Mouse (Mus musculus) urinary bladder, adult 18-20 months (tissue): ENCODE data around the gene Rmdn2.

Experiments used
- DNase-seq, 2 experiments: peaks; one replicate each; pipeline ENCODE4 v3.0.0; 2022; ENCODE audit warnings: low spot score in 2 of 2, mixed read lengths in 2 of 2

The Rmdn2 gene

GRCm38 (mm10) chr17:79611545-79611944 is at the start of gene Rmdn2:
TSS of gene Rmdn2 (plus strand) at chr17:79611863.
- no peak for DNase-seq

DNA sequence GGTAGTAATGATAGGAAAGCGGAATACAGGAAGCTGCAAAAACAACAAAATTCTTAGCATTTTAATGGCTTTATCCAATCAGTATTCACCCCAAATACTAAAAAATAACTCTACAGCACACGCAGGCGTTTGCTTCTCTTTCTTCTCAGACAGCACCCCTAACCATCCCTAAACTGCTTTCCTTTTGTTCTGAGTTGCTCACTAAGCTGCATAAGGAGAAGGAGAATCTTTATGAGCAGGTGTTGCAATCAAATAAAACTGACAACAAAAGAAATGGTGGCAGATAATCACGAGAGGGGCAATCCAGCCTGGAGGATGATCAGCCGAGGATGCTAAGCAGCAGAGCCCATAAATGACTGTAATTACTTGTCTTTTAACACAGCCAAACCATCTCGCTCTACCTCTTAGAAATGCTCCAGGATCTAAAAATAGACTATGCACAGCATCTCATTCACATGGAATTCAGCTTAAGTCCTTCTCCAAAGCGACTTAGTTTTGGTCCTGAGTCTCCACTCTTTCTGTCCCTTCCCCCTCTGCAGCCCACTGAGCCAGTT is 48.5 kb upstream of the Rmdn2 start:
- no peak for DNase-seq

DNA sequence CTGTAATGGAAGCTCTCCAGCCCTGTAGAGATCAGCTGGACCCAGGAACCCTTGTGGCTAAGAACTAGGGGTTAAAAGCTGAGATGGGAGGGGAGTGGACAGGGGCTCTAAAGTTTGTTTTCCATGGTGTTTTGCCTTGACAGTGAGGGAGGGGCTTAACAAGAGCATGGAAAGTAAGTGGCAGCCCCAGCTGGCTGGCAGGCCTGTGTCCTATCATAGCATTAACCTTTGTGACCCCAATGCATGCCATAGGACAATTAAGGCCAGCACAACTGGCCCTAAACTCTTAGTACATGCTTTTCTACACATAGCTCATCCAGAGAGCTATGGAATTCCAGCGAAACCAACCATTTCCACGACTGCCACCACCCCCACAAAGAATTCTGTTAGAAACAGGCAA is 47.9 kb upstream of the Rmdn2 start:
- no peak for DNase-seq

DNA sequence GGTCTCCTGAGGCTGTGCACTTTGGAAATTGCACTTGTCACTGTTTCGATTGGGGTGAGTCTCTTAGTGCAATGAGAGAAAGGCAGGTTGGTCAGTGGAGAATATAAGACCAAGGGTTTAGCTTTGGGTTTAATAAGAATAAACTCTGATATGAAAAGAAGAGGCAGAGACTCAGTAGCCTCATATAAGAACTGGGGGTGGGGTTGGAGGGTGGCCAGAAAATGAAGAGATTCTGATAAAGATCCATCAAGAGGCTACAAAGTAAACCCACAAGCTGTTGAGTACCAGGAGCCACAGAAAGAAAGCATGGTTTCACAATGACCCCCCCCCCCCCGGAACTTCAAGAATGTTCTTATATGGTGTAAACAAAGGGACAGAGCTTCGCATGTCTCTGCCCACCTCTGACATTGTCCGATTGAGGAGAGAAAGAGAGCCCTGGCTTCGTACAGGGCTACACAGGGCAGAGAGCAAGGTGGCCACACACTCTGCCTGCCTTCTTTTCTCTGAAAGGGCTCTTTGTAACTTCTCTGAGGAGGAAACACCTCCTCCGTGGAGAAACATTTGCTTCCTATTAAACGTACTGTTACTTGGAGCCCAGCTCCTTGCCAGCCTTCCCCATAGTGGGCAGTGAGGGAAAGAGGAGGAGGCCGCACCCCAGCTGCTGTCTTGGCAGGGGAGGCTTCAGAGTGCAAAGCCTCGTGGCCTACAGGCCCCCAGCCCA is 46.3 kb upstream of the Rmdn2 start:
- no peak for DNase-seq

GRCm38 (mm10) chr17:79568401-79568800 is 43.3 kb upstream of the Rmdn2 start:
- no peak for DNase-seq

DNA sequence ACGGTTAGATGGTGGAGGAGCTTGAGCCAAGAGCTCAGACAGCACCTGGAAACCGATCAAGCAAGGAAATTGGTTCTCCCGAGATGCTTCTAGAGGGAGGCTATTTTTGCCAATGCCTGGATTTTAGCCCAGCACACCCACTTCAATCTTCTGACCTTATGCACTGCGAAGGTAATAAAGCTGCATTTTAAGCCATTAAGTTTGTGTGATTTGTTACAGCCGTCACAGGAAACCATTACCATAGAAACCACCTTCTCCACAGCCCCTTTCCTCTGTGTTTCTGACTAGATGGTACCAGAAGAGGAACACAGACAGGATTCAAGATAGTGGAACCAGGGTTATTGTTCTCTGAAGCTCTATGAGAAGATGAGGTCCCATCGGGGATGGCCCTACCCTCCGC is 33.3 kb upstream of the Rmdn2 start:
- DNase-seq, result no peak

DNA sequence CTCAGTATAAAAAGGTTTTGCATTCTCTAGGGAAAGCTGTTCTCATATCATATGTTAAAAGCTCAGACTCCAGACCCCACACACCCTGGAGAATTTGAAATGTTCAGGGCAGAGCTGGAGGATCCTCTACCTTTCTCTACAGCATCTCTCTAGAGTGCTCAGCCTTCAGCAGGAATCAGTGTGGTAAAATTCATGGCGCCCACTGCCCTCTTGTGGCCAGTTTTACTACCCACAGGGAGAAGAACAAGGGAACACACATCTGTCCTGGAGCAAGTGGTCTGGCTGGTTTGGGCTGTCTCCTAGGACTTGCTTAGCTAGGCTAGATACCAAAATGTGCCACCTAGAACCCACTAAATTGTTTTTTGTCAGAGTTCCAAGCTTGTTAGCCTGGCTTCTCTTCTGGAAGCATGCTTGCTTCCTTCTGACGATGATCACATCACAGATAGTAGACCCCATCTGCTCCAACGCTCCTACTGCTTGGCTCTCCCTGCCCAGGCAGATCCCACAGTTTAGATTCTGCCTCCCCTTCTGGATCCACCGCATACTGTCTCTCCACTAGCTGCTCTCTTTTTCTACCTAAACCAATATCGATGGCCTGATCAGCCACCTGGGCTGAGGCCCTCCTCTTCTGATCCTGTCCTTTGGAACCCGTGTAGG is 31.3 kb upstream of the Rmdn2 start:
- DNase-seq, result peak; percentile 57

DNA sequence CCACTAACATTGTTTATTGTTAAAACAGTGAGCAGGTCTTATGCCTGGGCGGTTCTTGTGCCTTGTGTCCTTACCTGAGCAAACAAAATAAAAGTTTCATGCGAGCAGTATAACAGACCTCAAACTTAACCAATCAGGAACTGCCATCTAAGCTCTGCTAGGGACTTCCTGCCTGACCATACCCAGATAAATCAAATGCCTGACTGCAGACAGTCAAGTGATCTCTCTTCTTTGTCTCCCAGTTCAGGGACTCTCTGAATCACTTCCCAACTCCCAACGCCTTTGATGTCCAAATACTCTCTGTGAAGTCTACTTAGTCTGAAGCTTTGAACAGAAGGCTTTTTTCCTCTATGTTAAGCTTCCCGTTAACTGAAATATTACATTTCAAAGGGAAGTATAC is 28.2 kb upstream of the Rmdn2 start:
- no peak for DNase-seq

DNA sequence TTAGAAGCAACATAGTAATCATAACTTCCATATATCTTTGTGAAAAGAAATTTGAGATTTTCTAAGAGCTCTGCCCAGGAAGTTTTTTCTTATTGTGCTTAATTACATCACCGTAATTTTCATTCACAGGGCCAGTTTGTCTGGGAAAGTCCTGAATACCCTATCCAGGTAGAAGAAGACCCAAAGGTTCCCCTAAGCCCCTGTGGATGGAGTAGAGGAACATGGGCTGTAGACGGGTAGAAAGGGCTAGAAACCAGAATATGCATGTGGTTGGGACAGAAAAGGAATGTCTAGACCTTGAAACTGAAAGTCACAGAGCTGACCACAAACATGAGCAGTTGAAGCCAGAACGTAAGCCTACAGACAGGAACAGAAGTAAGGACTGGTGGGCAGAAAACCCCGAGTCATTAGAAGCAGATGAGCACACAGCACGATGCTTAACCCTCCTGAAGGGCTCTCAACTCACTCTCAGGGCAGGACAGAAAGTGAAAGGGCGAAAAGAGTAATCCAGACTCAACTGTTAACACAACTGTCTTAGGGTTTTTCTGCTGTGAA is 27.3 kb upstream of the Rmdn2 start:
- DNase-seq, result no peak

DNA sequence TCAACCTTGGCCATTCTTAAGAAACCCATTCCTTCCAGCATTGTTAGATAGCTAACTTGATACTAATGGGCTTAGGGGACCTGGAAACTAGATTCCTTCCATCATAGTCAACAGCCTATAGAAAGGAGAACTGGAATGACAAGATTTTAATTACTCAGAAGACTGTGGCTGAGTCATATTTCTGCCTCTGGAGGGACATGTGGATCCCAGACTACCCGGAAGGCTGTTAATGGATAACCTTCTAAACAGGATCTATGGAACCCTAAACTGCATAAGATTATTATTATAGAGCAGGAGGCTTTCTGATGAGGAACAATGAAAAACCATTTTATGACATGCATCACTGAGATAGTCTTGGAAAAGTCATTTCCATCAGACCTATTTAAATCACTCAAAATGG is 21.8 kb upstream of the Rmdn2 start:
- no peak for DNase-seq

DNA sequence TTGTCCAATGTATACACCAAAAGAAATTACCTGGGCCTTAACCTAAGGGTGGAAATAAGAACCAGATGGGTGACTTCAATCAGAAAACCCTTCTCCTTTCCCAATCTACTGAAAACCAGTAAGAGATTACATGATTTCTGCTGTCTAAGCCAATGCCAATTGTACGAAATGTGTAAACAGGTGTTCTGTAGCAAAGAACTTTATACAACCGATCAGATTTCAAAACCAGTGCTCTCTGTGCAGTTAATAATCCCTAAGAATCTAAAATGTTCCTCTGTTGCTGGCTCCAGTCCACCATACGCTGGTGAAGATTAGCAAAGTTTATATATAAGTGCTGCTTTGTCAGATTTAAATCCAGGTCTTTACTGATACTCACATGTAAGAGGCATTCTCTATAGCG is 15.7 kb upstream of the Rmdn2 start:
- no peak for DNase-seq

- DNase-seq, result no peak
Observed at GRCm38 (mm10) chr17:79598151-79598550, 13.5 kb upstream of the Rmdn2 start.

- no peak for DNase-seq
Observed at GRCm38 (mm10) chr17:79598596-79599577, 12.8 kb upstream of the Rmdn2 start.

DNA sequence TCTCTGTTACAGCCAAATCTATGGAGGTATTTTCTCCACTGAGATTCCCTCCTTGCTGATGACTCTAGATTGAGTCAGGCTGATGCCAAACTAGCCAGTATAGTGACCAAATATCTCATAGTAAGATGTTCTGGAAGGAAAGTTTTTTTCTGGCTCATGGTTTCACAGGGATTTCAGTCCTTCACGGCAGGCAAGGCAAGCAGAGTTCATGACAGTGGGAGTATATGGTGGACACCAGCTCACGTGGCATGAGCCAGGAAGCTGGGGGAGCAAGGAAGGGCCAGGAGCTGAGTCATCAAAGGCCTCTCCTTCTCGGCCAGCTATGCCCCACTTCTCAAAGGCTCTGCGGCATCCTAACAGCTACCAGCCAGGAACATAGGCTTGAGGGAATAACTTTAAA is 11.6 kb upstream of the Rmdn2 start:
- DNase-seq, result no peak

GRCm38 (mm10) chr17:79602381-79602780 is 9.3 kb upstream of the Rmdn2 start:
- no peak for DNase-seq

- no peak for DNase-seq
Observed at GRCm38 (mm10) chr17:79603427-79603826, 8.2 kb upstream of the Rmdn2 start.

DNA sequence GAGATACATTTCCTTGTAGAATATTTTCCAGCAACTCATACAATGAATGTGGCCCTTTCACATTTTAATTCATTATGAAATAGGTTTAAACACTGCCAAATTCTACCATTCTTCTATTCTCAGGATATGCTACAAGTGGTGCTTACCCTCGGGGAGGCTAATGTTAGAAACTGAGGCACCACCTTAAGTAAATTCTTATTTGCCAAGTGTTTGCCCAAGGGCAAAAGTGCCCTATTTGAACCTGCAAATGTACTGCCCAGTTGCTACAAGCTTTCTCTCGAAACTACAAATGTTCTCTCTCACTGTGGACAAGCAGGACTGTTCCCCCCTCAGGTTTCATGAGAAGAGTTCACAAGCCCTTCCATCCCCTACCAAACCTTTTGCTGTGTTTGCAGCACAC is 5.9 kb upstream of the Rmdn2 start:
- DNase-seq, result no peak

DNA sequence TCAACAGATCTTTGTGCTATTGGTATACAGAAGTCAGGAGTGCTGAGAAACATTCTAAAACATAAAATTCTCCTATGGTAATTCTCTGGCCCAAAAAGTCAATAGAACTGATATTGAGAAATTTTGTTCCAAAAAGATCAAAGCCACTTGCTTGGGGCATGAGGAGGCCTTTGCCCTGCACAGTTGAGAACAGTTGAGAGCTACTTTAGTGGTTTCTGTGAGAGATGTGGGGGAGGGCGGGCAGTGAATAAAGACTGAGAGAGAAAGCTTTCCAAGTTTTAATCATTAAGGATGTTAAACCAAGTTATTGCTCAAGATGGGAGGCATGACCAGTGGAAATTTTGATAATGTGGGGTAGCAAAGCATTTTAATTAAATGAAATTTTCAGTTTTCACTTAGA is 2.0 kb upstream of the Rmdn2 start:
- no peak for DNase-seq

DNA sequence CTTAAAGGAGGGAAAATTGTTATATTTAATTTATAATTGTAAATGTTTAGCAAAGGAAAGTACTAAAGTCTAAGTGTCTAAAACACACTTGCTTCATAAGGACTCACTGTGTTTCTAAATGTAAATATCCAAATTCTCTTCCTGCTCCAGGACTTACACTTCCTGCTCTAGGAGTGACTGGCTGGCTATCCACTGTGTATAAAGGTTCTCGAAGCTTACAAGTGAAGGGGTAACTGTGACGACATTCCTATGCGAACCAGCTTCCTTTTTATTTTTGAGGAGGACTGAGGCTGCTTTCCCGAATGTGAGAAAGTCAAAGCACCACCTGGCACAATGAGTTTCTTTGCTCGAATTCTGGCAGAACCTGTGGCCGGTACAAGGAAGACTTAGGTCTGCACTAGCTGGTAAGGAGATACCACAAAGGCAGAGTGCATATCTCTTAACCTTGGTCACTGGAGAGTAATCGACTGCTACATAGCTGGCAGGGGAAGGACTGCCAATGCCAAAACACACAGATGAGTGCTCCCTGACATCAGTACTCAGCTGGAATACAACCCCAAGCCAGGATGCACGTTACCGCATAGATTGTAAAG is 1.4 kb upstream of the Rmdn2 start:
- no peak for DNase-seq

GRCm38 (mm10) chr17:79614691-79615588 is 3.3 kb downstream of the Rmdn2 start:
- peak; percentile 31 to 77 for DNase-seq
